Mouse (Mus musculus): ENCODE measurements at regions not wholly inside any gene's neighbourhood (a gene's known extent, or its start where the extent isn't known, plus 50 kb on each side); places are given as distances from the start of the nearest gene placed in this dataset.

DNA sequence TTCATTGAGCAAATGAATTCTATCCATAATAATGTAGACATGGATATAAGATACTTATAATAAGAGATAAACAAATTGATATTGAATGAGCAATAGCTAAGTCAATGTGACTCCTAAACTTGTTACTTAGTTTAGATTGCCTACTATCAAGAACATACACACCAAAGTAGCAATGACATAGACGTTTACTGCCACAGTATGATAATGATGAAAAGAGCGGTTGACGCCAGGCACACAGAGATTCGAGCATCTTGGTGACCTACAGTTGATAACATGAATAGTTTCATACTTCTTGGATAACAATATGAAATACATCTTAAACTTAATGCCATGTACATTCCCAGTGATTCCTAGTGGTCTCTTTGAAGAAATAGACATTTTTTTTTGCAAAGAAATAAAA lies 55.9 kb upstream of the Tbc1d2b start:
- no peak for ATAC-seq (replicated peaks; ENCODE audit: insufficient number of reproducible peaks, low FRiP score, low TSS enrichment, low read depth)
- 79% methylated on average over 4 of the region's 4 CpGs for WGBS

More for the DNA sequence above, 55.9 kb upstream of the Tbc1d2b start:
- no peak overlapping the region for H3K27ac ChIP-seq (replicated peaks; ENCODE audit: low read depth, low read length)
- H3K4me2 ChIP-seq (ENCODE audit: low read depth, low read length): no peak overlapping the region
- no peak overlapping the region for H3K9ac ChIP-seq (replicated peaks; ENCODE audit: low read length)
- H3K4me3 ChIP-seq (ENCODE audit: low read depth, low read length): no peak overlapping the region
- no peaks in the 10 kb centered on the region for H3K4me1 ChIP-seq (ENCODE audit: control insufficient read depth, insufficient read depth, low read length)
- H3K36me3 ChIP-seq (replicated peaks; ENCODE audit: control insufficient read depth, insufficient read depth, low read depth, low read length): no peaks in the 10 kb centered on the region
- no peak for DNase-seq (ENCODE audit: low spot score)
- no peaks in the 10 kb centered on the region for H3K9me3 ChIP-seq (replicated peaks; ENCODE audit: control insufficient read depth, low read length)
- H3K27me3 ChIP-seq (ENCODE audit: control insufficient read depth, insufficient read depth, low read length): no peaks in the 10 kb centered on the region

Measured in embryonic facial prominence, embryonic 11.5 days (tissue).